ENCODE assay signal across 19 mouse cellular contexts in genomic region chr2:20489090-20489489, GRCm38 (mm10).
A peak's percentile ranks its signal among the peaks of the same experiment; 100 is the strongest.
DNase-seq lines count a peak whose midpoint lies in the region; ATAC-seq and TF ChIP-seq lines count a peak whose summit lies in the region.
"Had no signal": no experiment of that assay in that cellular context is flagged by ENCODE, and none has a peak within 500 bp of the region (broad histone marks: within the 10 kb centered on the region; RNA-seq: fewer than 3 reads in every experiment).

No protein-coding gene starts in this region.

- DNase-seq in G1E (ENCODE audit: low spot score) (no peak), MEL (ENCODE audit: low read depth, low spot score) (peak; percentile 3)
- DNase-seq in heart, postnatal 14 days, result no peak
- DNase-seq: adrenal gland, adult 2 months; adrenal gland, postnatal 10 days; adrenal gland, postnatal 25 days; cerebellum, adult 11 months; cerebellum, adult 18-20 months; cerebellum, adult 8-10 months; cerebellum, adult 9-11 months; cerebellum, postnatal 14 days; cerebellum, postnatal 36 days; forebrain, postnatal 0 days had no signal

- TF ChIP-seq POLR2A in MEL (IDR thresholded peaks at IDR 0.05; ENCODE audit: control insufficient read depth in 1 of 2, insufficient read depth in 1 of 2, low read depth in 1 of 2, low read length in 2 of 2, poor library complexity in 1 of 2), result no peak

- no peaks in the 10 kb centered on the region for H3K27me3 ChIP-seq in G1E (ENCODE audit: insufficient read depth, low read length)
- no peaks in the 10 kb centered on the region for H3K27me3 ChIP-seq in MEL (ENCODE audit: control insufficient read depth in 1 of 2, insufficient read depth in 2 of 2, low read length in 2 of 2)
- no peaks in the 10 kb centered on the region for H3K27me3 ChIP-seq in intestine, embryonic 15.5 days (replicated peaks)
- H3K27me3 ChIP-seq: embryonic facial prominence, embryonic 12.5 days; forebrain, embryonic 13.5 days; forebrain, embryonic 15.5 days had no signal

- H3K4me1 ChIP-seq in G1E (ENCODE audit: insufficient read depth, low read depth, low read length) (peaks cover 3% of the 10 kb centered on the region; the same call in 1 of the 2 replicates), MEL (ENCODE audit: control insufficient read depth in 1 of 2, insufficient read depth in 2 of 2, low read length in 2 of 2) (no peaks in the 10 kb centered on the region)
- no peaks in the 10 kb centered on the region for H3K4me1 ChIP-seq in intestine, embryonic 15.5 days (replicated peaks)
- H3K4me1 ChIP-seq: embryonic facial prominence, embryonic 12.5 days; forebrain, embryonic 15.5 days had no signal

- no peak for TF ChIP-seq CTCF in G1E (IDR thresholded peaks at IDR 0.05; ENCODE audit: low read depth, low read length)
- TF ChIP-seq CTCF in MEL (IDR thresholded peaks at IDR 0.05 in 2 of 3, conservative IDR thresholded peaks at IDR 0.05 in 1 of 3; ENCODE audit: control insufficient read depth in 1 of 3, insufficient read depth in 1 of 3, low read depth in 2 of 3, low read length in 3 of 3, poor library complexity in 1 of 3, severe bottlenecking in 1 of 3), result no peak

- H3K79me2 ChIP-seq in MEL (ENCODE audit: control insufficient read depth, insufficient read depth, low read length, poor library complexity), result no peaks in the 10 kb centered on the region

- H3K27ac ChIP-seq in MEL (ENCODE audit: control insufficient read depth, low read depth, low read length), result no peak overlapping the region
- no peak overlapping the region for H3K27ac ChIP-seq in intestine, embryonic 15.5 days
- H3K27ac ChIP-seq: embryonic facial prominence, embryonic 10.5 days; embryonic facial prominence, embryonic 12.5 days; forebrain, embryonic 13.5 days; forebrain, embryonic 15.5 days had no signal

- H3K4me2 ChIP-seq in intestine, embryonic 15.5 days (replicated peaks), result no peak overlapping the region
- H3K4me2 ChIP-seq: embryonic facial prominence, embryonic 12.5 days; forebrain, embryonic 13.5 days; forebrain, embryonic 15.5 days had no signal

- H3K9me3 ChIP-seq in G1E (replicated peaks) (peaks cover 5% of the 10 kb centered on the region; the same call in 1 of the 2 replicates), MEL (replicated peaks; ENCODE audit: insufficient read depth, low read length) (no peaks in the 10 kb centered on the region)
- no peaks in the 10 kb centered on the region for H3K9me3 ChIP-seq in intestine, embryonic 15.5 days
- H3K9me3 ChIP-seq: embryonic facial prominence, embryonic 12.5 days; forebrain, embryonic 15.5 days had no signal

- no peak for TF ChIP-seq RAD21 in MEL (IDR thresholded peaks at IDR 0.05; ENCODE audit: low read depth, low read length)

- H3K36me3 ChIP-seq in G1E (replicated peaks) (no peaks in the 10 kb centered on the region), MEL (ENCODE audit: control insufficient read depth in 1 of 2, insufficient read depth in 2 of 2, low read length in 2 of 2) (no peaks in the 10 kb centered on the region)
- no peaks in the 10 kb centered on the region for H3K36me3 ChIP-seq in intestine, embryonic 15.5 days
- H3K36me3 ChIP-seq: embryonic facial prominence, embryonic 10.5 days; embryonic facial prominence, embryonic 12.5 days; forebrain, embryonic 15.5 days had no signal

- no peak overlapping the region for H3K9ac ChIP-seq in MEL (ENCODE audit: control insufficient read depth, low read depth, low read length, poor library complexity, severe bottlenecking)
- no peak overlapping the region for H3K9ac ChIP-seq in intestine, embryonic 15.5 days
- H3K9ac ChIP-seq: embryonic facial prominence, embryonic 12.5 days; forebrain, embryonic 13.5 days; forebrain, embryonic 15.5 days; forebrain, postnatal 0 days had no signal

- intact Hi-C loops in heart, postnatal 14 days (cut with DNase I), result no loop called here

- H3K4me3 ChIP-seq in G1E (ENCODE audit: low read depth, low read length) (no peak overlapping the region), MEL (ENCODE audit: control insufficient read depth in 1 of 2, insufficient read depth in 1 of 2, low read depth in 2 of 2, low read length in 2 of 2) (no peak overlapping the region)
- no peak overlapping the region for H3K4me3 ChIP-seq in intestine, embryonic 15.5 days (replicated peaks)
- H3K4me3 ChIP-seq: embryonic facial prominence, embryonic 10.5 days; embryonic facial prominence, embryonic 12.5 days; forebrain, embryonic 13.5 days; forebrain, embryonic 15.5 days had no signal

- 75% methylated on average over 3 of the region's 3 CpGs for WGBS in intestine, embryonic 15.5 days

- ATAC-seq in G1E (ENCODE audit: extremely low read depth, insufficient number of reproducible peaks, low FRiP score, poor library complexity, severe bottlenecking), result peak; percentile 60
- ATAC-seq in megakaryocyte progenitor cell, adult 5-6 weeks (replicated peaks; ENCODE audit: poor library complexity), result 0 out of 2 replicates have a peak, but pooled peaks have one; percentile 14
- ATAC-seq in intestine, embryonic 15.5 days, result no peak
- ATAC-seq: forebrain, embryonic 13.5 days; forebrain, embryonic 15.5 days; forebrain, postnatal 0 days had no signal

- peak in 1 of 2 experiments; percentile 70; a peak in 3 of 4 replicates for TF ChIP-seq EP300 in MEL (IDR thresholded peaks at IDR 0.05; ENCODE audit: low read depth in 1 of 2, low read length in 2 of 2)

TF ChIP-seq in MEL, 35 proteins besides CTCF, POLR2A, EP300 and RAD21:
- TF ChIP-seq TCF12 (IDR thresholded peaks at IDR 0.05; ENCODE audit: low read depth, low read length), result peak; percentile 90
- no peak for TF ChIP-seq GABPA (IDR thresholded peaks at IDR 0.05; ENCODE audit: low read depth, low read length)
- peak; percentile 61 for TF ChIP-seq GATA1 (IDR thresholded peaks at IDR 0.05; ENCODE audit: low read depth, low read length)
- 0 out of 2 replicates have a peak, but pooled peaks have one; percentile 8 for TF ChIP-seq ETS1 (IDR thresholded peaks at IDR 0.05; ENCODE audit: low read depth, low read length)
- TF ChIP-seq TAL1 (IDR thresholded peaks at IDR 0.05; ENCODE audit: low read length), result peak; percentile 34; the same call in 1 of the 2 replicates
- no peak for TF ChIP-seq MAFK (IDR thresholded peaks at IDR 0.05; ENCODE audit: borderline replicate concordance, low read depth, low read length)
